Mouse (Mus musculus): ENCODE data around the gene Amy1. TPM values are rescaled to one million over a fixed set of nuclear protein-coding genes. Genes with fewer than 3 reads are reported as not detected.

Gene Amy1
- 0.50 and 0.85 TPM in 2 replicates for polyA plus RNA-seq (2021; fragmentation: Nextera tagmentation)
- long read RNA-seq, experiment 1, partial matches to known transcripts, result 0 of 1 reads
- long read RNA-seq, experiment 1, other reads (novel, unspliced or antisense), result 1 of 1 reads
- long read RNA-seq, experiment 2, result 0 reads

DNA sequence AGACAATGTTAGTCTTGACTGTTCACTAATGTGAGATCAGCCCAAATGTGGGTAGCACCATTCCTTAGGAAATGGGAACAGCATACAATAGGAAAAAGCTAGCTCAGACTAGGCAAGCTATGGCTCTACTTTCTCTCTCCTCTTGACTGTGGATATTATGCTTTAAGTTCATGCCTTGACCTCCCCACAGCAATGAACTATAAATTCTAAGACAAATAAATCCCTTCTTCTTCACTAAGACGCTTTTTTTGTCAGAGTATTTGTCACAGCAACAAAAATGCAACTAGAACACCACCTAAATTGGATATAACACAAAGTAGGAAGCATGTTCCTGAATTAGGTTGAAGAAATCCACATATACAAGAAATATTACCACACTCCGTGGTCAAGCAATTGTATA is at the start of gene Amy1:
Amy1 (minus strand) TSS at position 101 of the 400 bp plus-strand sequence.

DNA sequence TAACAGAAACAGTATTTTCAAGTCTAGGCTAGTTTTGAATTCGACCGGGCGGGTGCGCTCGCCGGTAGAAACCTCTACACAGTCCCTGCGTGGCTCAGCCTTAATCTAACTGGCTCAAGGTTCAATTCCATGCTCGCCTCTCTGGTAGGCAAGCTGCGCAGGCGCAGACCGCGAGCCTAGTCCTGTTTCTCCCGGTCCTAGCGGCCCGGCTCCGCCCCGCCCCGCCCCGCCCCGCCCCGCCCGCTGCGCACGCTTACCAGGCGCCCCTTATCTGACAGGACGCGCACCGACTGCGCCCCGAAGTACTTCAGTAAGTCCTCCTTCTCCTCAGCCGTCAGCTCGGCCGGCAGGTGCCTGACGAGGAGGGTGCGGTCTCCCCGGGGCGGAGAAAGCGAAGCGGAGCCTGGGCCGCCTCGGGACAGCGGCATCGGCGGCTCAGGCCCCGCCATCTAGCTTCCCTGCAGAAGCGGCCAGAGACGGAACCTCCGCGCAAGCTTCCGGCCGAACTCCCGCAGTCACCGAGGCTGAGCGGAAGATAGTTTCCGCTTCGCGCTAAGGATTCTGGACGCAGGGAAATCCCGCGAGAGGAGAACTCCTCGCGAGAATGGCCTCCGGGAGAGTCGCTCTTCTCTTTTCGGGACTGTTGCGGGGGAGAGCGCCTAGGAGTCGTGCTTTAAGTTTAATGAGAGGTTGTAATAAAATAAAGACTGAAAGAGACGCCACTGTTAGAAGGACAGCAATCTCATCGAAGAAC is 23.3 kb upstream of the Amy1 start, which contains the start of gene Rnpc3:
Rnpc3 (minus strand) TSS at position 544 of the 754 bp plus-strand sequence.

DNA sequence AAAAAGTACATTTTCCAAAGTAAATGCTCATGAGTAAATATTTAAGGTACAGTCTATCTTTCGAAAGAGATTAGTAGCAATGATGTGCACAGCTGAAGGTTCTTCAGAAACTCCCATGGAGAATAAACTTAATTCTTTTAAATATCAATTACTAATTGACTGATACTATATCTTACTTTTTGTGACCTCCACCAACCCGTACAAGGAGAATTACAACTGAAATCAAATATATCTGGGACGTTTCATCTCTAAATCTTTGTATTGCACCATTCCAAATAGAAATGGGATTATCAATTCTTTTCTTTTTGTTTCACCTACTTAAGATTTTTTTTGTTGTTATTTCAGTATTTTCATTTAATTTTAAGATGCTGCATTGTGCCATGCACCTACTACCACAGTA is 74.2 kb downstream of the Amy1 start, which contains the start of gene Amy2a1:
Amy2a1 (minus strand) TSS at position 101 of the 400 bp plus-strand sequence.

Other genes with a start within 250 kb of the Amy1 start
- not detected in 2 replicates for gene Amy2a1, start 74.3 kb downstream of the Amy1 start, polyA plus RNA-seq (2021; fragmentation: Nextera tagmentation)
- 5.8 and 6.1 TPM in 2 replicates for gene Rnpc3, start 23.4 kb upstream of the Amy1 start, polyA plus RNA-seq (2021; fragmentation: Nextera tagmentation)

Data from layer of hippocampus, adult 6 months (tissue).